Mouse (Mus musculus) yolk sac, embryonic 10.5 days (tissue): ENCODE measurements at regions not wholly inside any gene's neighbourhood (a gene's known extent, or its start where the extent isn't known, plus 50 kb on each side); places are given as distances from the start of the nearest gene placed in this dataset.

Experiments
- DNase-seq: peaks from one replicate; pipeline ENCODE4 v3.0.0-alpha.2; 2017; ENCODE audit warnings: low spot score

- no peak for DNase-seq
These were observed 55.5 kb upstream of the Trio start for GRCm38 (mm10) chr15:28081147-28081546.

GRCm38 (mm10) chr15:28082411-28082810, 56.8 kb upstream of the Trio start:
- DNase-seq: no peak

GRCm38 (mm10) chr15:28105956-28106355, 80.3 kb upstream of the Trio start:
- DNase-seq: peak; percentile 10

GRCm38 (mm10) chr15:28109916-28110315, 84.3 kb upstream of the Trio start:
- no peak for DNase-seq

GRCm38 (mm10) chr15:28113491-28113890, 87.8 kb upstream of the Trio start:
- no peak for DNase-seq

GRCm38 (mm10) chr15:28114180-28114747, 88.6 kb upstream of the Trio start:
- DNase-seq: no peak

- DNase-seq: no peak
These were observed 76.7 kb upstream of the Dnah5 start for GRCm38 (mm10) chr15:28126846-28127245.

GRCm38 (mm10) chr15:28129536-28129935, 74.0 kb upstream of the Dnah5 start:
- no peak for DNase-seq

- no peak for DNase-seq
These were observed 72.0 kb upstream of the Dnah5 start for GRCm38 (mm10) chr15:28131546-28131945.

GRCm38 (mm10) chr15:28133171-28133810, 70.3 kb upstream of the Dnah5 start:
- DNase-seq: no peak

GRCm38 (mm10) chr15:28134206-28134605, 69.3 kb upstream of the Dnah5 start:
- DNase-seq: no peak

GRCm38 (mm10) chr15:28138806-28139205, 64.7 kb upstream of the Dnah5 start:
- DNase-seq: no peak

GRCm38 (mm10) chr15:28140301-28140700, 63.3 kb upstream of the Dnah5 start:
- no peak for DNase-seq

- DNase-seq: no peak
These were observed 62.2 kb upstream of the Dnah5 start for GRCm38 (mm10) chr15:28141345-28141744.

- DNase-seq: no peak
These were observed 59.3 kb upstream of the Dnah5 start for GRCm38 (mm10) chr15:28144217-28144616.

GRCm38 (mm10) chr15:28144846-28145245, 58.7 kb upstream of the Dnah5 start:
- no peak for DNase-seq

- DNase-seq: no peak
These were observed 51.9 kb upstream of the Dnah5 start for GRCm38 (mm10) chr15:28151678-28152077.
